Mouse (Mus musculus): ENCODE results near the gene Samd11. TPM values are rescaled to one million over a fixed set of nuclear protein-coding genes. Genes with fewer than 3 reads are reported as not detected.

Samd11 gene
- polyA plus RNA-seq, 1 experiment from 2014 or later = 1.1 TPM

GRCm38 (mm10) chr4:156234021-156234501, 21.4 kb downstream of the Samd11 start:
- WGBS = 2% methylated on average over 17 of the region's 17 CpGs
- Histone ChIP-seq H3K4me3 (peak overlapping the region; percentile 67), H3K4me1 (peaks cover 24% of the 10 kb centered on the region), H3K36me3 (peaks cover 64% of the 10 kb centered on the region), H3K27ac (peak overlapping the region; percentile 91), H3K27me3 (ENCODE audit: low read depth, poor library complexity, severe bottlenecking) (no peaks in the 10 kb centered on the region), H3K9me3 (replicated peaks) (no peaks in the 10 kb centered on the region)
- DNase-seq (ENCODE audit: low spot score) = peak; percentile 63

GRCm38 (mm10) chr4:156228393-156229024, 26.9 kb downstream of the Samd11 start:
- DNase-seq (ENCODE audit: low spot score) = no peak
- peak overlapping the region; percentile 17 for H3K4me3 ChIP-seq
- H3K27me3 ChIP-seq (ENCODE audit: low read depth, poor library complexity, severe bottlenecking) = no peaks in the 10 kb centered on the region
- peak overlapping the region; percentile 51; the same call in 1 of the 2 replicates for H3K27ac ChIP-seq
- peaks cover 18% of the 10 kb centered on the region for H3K4me1 ChIP-seq
- WGBS = 23% methylated on average over 12 of the region's 12 CpGs
- H3K36me3 ChIP-seq = peaks cover 53% of the 10 kb centered on the region
- no peaks in the 10 kb centered on the region for H3K9me3 ChIP-seq (replicated peaks)

- Histone ChIP-seq H3K36me3 (peaks cover 49% of the 10 kb centered on the region), H3K4me1 (peaks cover 13% of the 10 kb centered on the region), H3K27me3 (ENCODE audit: low read depth, poor library complexity, severe bottlenecking) (no peaks in the 10 kb centered on the region), H3K27ac (peak overlapping the region; percentile 51; the same call in 1 of the 2 replicates), H3K9me3 (replicated peaks) (no peaks in the 10 kb centered on the region), H3K4me3 (peak overlapping the region; percentile 17)
- DNase-seq (ENCODE audit: low spot score) = no peak
- WGBS = 37% methylated on average over 18 of the region's 18 CpGs
These were observed 27.6 kb downstream of the Samd11 start for GRCm38 (mm10) chr4:156227752-156228392.

GRCm38 (mm10) chr4:156224276-156224675, 31.2 kb downstream of the Samd11 start:
- Histone ChIP-seq H3K4me1 (peaks cover 13% of the 10 kb centered on the region), H3K36me3 (peaks cover 13% of the 10 kb centered on the region), H3K27ac (no peak overlapping the region), H3K9me3 (replicated peaks) (no peaks in the 10 kb centered on the region), H3K4me3 (no peak overlapping the region), H3K27me3 (ENCODE audit: low read depth, poor library complexity, severe bottlenecking) (no peaks in the 10 kb centered on the region)
- 92% methylated on average over 2 of the region's 2 CpGs for WGBS
- DNase-seq (ENCODE audit: low spot score) = no peak

- H3K27me3 ChIP-seq (ENCODE audit: low read depth, poor library complexity, severe bottlenecking) = no peaks in the 10 kb centered on the region
- H3K36me3 ChIP-seq = no peaks in the 10 kb centered on the region
- H3K4me3 ChIP-seq = no peak overlapping the region
- H3K27ac ChIP-seq = no peak overlapping the region
- H3K9me3 ChIP-seq (replicated peaks) = no peaks in the 10 kb centered on the region
- WGBS = 89% methylated on average over 11 of the region's 11 CpGs
- H3K4me1 ChIP-seq = no peaks in the 10 kb centered on the region
- DNase-seq (ENCODE audit: low spot score) = no peak
These were observed 35.5 kb downstream of the Samd11 start for GRCm38 (mm10) chr4:156219936-156220335.

- H3K27ac ChIP-seq = no peak overlapping the region
- DNase-seq (ENCODE audit: low spot score) = no peak
- H3K27me3 ChIP-seq (ENCODE audit: low read depth, poor library complexity, severe bottlenecking) = no peaks in the 10 kb centered on the region
- 88% methylated on average over 16 of the region's 16 CpGs for WGBS
- no peaks in the 10 kb centered on the region for H3K36me3 ChIP-seq
- H3K9me3 ChIP-seq (replicated peaks) = no peaks in the 10 kb centered on the region
- H3K4me1 ChIP-seq = no peaks in the 10 kb centered on the region
- no peak overlapping the region for H3K4me3 ChIP-seq
These were observed 37.6 kb downstream of the Samd11 start for GRCm38 (mm10) chr4:156217838-156218237.

- Histone ChIP-seq H3K27me3 (ENCODE audit: low read depth, poor library complexity, severe bottlenecking) (no peaks in the 10 kb centered on the region), H3K4me1 (no peaks in the 10 kb centered on the region), H3K27ac (0 out of 2 replicates have a peak overlapping the region, but pooled peaks have one; percentile 1), H3K36me3 (no peaks in the 10 kb centered on the region), H3K4me3 (no peak overlapping the region), H3K9me3 (replicated peaks) (no peaks in the 10 kb centered on the region)
- 85% methylated on average over 16 of the region's 16 CpGs for WGBS
- no peak for DNase-seq (ENCODE audit: low spot score)
These were observed 38.3 kb downstream of the Samd11 start for GRCm38 (mm10) chr4:156217022-156217669.

- no peaks in the 10 kb centered on the region for H3K27me3 ChIP-seq (ENCODE audit: low read depth, poor library complexity, severe bottlenecking)
- H3K27ac ChIP-seq = no peak overlapping the region
- no peak overlapping the region for H3K4me3 ChIP-seq
- no peaks in the 10 kb centered on the region for H3K4me1 ChIP-seq
- H3K9me3 ChIP-seq (replicated peaks) = no peaks in the 10 kb centered on the region
- DNase-seq (ENCODE audit: low spot score) = no peak
- 90% methylated on average over 2 of the region's 2 CpGs for WGBS
- H3K36me3 ChIP-seq = no peaks in the 10 kb centered on the region
These were observed 39.3 kb downstream of the Samd11 start for GRCm38 (mm10) chr4:156216196-156216595.

- no peaks in the 10 kb centered on the region for H3K4me1 ChIP-seq
- H3K36me3 ChIP-seq = no peaks in the 10 kb centered on the region
- H3K27me3 ChIP-seq (ENCODE audit: low read depth, poor library complexity, severe bottlenecking) = no peaks in the 10 kb centered on the region
- no peak within 1 kb of the TSS for H3K4me3 ChIP-seq
- H3K9me3 ChIP-seq (replicated peaks) = no peaks in the 10 kb centered on the region
- no peak within 1 kb of the TSS for H3K27ac ChIP-seq
- DNase-seq (ENCODE audit: low spot score) = no peak
- 79% methylated on average over 4 of the region's 4 CpGs for WGBS
These were observed 39.8 kb downstream of the Samd11 start, which contains the start of gene Perm1 for GRCm38 (mm10) chr4:156215649-156216048. Gene Perm1 (plus strand): TSS chr4:156215868.

- 93% methylated on average over 13 of the region's 13 CpGs for WGBS
- DNase-seq (ENCODE audit: low spot score) = no peak
These were observed 42.3 kb downstream of the Samd11 start for GRCm38 (mm10) chr4:156213134-156213533.

GRCm38 (mm10) chr4:156209963-156210635, 45.4 kb downstream of the Samd11 start:
- WGBS = 73% methylated on average over 13 of the region's 13 CpGs
- no peak overlapping the region for H3K27ac ChIP-seq
- peaks cover 6% of the 10 kb centered on the region for H3K27me3 ChIP-seq (ENCODE audit: low read depth, poor library complexity, severe bottlenecking)
- H3K4me3 ChIP-seq = no peak overlapping the region
- no peaks in the 10 kb centered on the region for H3K4me1 ChIP-seq
- DNase-seq (ENCODE audit: low spot score) = no peak
- no peaks in the 10 kb centered on the region for H3K36me3 ChIP-seq
- no peaks in the 10 kb centered on the region for H3K9me3 ChIP-seq (replicated peaks)

More at GRCm38 (mm10) chr4:156213134-156213533, 42.3 kb downstream of the Samd11 start:
- H3K36me3 ChIP-seq = no peaks in the 10 kb centered on the region
- no peaks in the 10 kb centered on the region for H3K4me1 ChIP-seq
- no peaks in the 10 kb centered on the region for H3K27me3 ChIP-seq (ENCODE audit: low read depth, poor library complexity, severe bottlenecking)
- no peaks in the 10 kb centered on the region for H3K9me3 ChIP-seq (replicated peaks)
- H3K4me3 ChIP-seq = no peak overlapping the region
- H3K27ac ChIP-seq = no peak overlapping the region

- H3K36me3 ChIP-seq = no peaks in the 10 kb centered on the region
- H3K4me3 ChIP-seq = no peak overlapping the region
- no peaks in the 10 kb centered on the region for H3K9me3 ChIP-seq (replicated peaks)
- no peak for DNase-seq (ENCODE audit: low spot score)
- H3K27me3 ChIP-seq (ENCODE audit: low read depth, poor library complexity, severe bottlenecking) = peaks cover 19% of the 10 kb centered on the region
- H3K4me1 ChIP-seq = peaks cover 6% of the 10 kb centered on the region
- H3K27ac ChIP-seq = no peak overlapping the region
- 86% methylated on average over 4 of the region's 4 CpGs for WGBS
These were observed 46.6 kb downstream of the Samd11 start for GRCm38 (mm10) chr4:156208872-156209271.
